Mouse (Mus musculus) olfactory bulb, adult 2 months (tissue): Measurements from ENCODE around the gene Mrps35.

Experiments used
- CTCF ChIP-seq: fragments of 200-500 bp; IDR thresholded peaks from 2 replicates; pipeline ENCODE4 v1.5.1; 2012; ENCODE audit warnings: low read depth, mild to moderate bottlenecking, low read length, moderate library complexity; ENCODE audit not compliant: insufficient read depth
- POLR2A ChIP-seq: fragments of 200-500 bp; IDR thresholded peaks from 2 replicates; pipeline ENCODE4 v1.6.1; 2012; ENCODE audit warnings: mild to moderate bottlenecking, low read depth, low read length, moderate library complexity; ENCODE audit not compliant: insufficient read depth

GRCm38 (mm10) chr6:147022375-147023132, 20.0 kb upstream of the Mrps35 start:
- TF ChIP-seq POLR2A (no peak), CTCF (no peak)
